Mouse (Mus musculus) cerebellum, postnatal 14 days (tissue): Measurements from ENCODE around the gene Nemf.
"Not testable (repeated sequence)": the region's sequence is repeated elsewhere in the genome, so short reads cannot be mapped to it uniquely, and the experiment has no call there.

Source experiments
- DNase-seq, 2 experiments: peaks; one replicate each; pipeline ENCODE4 v3.0.0; 2021; ENCODE audit warnings: mixed read lengths in 2 of 2

Gene Nemf

GRCm38 (mm10) chr12:69372731-69373331 lies 15.9 kb upstream of the Nemf start:
- peak; percentile 54 to 59 for DNase-seq

- peak; percentile 99 for DNase-seq
Observed at GRCm38 (mm10) chr12:69371854-69372671, 15.1 kb upstream of the Nemf start, which contains the start of the genes Arf6 and Gm9887. Gene Arf6 (plus strand): TSS chr12:69372150. Gene Gm9887 (minus strand): TSS chr12:69372458.

DNA sequence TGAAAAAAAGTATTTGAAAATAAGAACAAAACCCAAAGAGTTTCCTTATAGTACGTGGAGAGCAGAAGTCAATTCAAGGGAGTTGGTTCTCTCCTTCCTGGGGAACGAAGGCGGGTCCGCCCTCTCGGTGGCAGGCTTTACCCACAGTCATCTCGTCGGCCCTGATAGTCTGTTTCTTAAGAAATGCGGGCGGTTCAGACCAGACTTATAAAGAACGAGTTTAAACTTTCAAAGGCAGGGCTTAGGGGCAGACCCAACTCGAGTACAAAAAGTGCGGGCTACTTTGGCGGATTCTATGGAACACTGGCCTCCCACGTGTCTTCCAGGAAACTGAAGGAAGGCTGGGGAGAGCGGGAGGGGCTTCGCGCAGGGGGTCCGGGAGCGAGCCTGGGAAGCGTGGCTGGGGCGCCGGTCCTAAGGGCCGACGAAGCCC lies 14.5 kb upstream of the Nemf start:
- DNase-seq: no peak

- DNase-seq: no peak
Observed at GRCm38 (mm10) chr12:69370936-69371335, 14.0 kb upstream of the Nemf start.

GRCm38 (mm10) chr12:69367557-69367956 lies 10.6 kb upstream of the Nemf start:
- no peak for DNase-seq

GRCm38 (mm10) chr12:69366424-69366823 lies 9.5 kb upstream of the Nemf start:
- peak in 1 of 2 experiments; percentile 42 for DNase-seq

- no peak for DNase-seq
Observed at GRCm38 (mm10) chr12:69365757-69366156, 8.8 kb upstream of the Nemf start.

DNA sequence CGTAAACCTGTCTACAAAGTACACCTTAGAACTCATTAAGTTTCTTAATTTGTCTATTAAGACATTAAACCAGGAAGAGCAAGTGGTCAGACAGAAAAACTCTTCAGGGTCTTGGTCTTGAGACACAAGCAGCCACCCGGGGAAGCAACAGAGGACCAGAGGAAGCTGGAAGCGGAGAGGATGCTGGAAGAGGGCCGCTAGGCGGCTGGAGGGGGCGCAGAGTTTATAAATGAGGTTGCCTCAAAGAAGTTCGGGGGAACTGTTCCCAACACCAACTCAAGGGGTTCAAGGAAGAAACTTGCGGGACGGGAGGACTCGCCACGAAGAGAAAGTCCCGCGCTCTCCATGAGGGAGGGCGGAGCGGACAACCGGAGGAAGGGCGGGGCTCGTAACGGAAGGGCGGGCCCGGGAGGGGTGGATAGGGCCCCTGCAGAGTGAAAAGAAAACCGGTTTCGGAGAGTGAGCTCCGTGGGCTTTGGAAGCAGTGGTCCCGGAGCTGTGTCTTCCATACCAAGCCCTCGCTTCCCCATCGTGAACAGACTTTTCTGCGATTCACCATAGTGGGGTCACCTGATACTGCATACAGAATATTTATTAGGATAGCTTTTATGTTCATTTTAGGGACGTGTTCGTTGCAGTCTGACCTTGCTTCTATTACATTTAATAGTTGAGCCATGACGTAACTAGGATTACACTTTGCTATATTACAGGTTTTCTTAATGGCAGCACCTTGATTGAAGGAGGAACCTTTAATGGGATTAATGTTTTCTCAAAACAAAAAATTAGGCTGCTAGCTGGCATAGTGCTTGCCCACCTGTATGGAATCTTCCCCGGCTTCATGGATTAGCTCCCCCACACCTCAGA lies 7.2 kb upstream of the Nemf start:
- peak; percentile 69 to 83 for DNase-seq

- DNase-seq: not testable (repeated sequence)
Observed at GRCm38 (mm10) chr12:69363110-69363509, 6.1 kb upstream of the Nemf start.

DNA sequence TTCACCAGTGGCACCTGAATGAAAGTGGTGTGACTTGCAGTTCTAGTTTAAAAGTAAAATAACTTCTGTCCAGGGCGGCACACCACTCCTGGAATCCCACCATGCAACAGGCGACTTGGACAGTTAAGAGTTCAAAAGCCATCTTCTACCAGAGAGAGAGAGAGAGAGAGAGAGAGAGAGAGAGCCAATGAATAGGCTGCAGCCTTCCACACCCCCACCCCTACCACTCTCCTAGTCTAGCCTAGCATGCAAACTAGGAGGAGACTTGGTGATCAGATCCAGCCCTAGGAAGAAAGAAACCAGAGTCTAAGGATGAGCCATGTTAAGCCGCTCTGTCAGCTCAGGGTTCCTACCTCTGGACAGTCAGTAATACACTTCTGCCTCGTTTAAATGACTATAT lies 5.4 kb upstream of the Nemf start:
- DNase-seq: no peak

DNA sequence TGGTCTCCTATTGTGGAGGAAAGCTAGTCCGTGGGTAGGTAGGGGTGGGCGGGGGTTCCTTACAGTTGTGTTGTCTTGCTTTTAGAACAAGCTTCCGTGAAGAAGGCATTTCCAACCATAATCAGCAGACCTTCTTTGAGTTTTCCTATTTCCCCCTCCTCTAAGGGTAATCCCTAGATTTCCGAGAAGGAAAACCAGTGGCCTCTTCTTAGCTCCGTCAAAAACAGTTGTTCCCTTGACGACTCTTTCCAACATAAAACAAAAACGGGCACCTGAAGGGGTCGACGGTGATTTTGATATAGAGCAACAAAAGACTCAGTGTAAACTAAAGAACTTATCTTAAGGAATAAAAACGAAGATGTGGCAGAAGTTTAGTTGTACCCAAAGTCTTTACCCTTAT lies 5.0 kb upstream of the Nemf start:
- no peak for DNase-seq

GRCm38 (mm10) chr12:69360997-69361899 lies 4.3 kb upstream of the Nemf start:
- DNase-seq: peak; percentile 99 to 100

DNA sequence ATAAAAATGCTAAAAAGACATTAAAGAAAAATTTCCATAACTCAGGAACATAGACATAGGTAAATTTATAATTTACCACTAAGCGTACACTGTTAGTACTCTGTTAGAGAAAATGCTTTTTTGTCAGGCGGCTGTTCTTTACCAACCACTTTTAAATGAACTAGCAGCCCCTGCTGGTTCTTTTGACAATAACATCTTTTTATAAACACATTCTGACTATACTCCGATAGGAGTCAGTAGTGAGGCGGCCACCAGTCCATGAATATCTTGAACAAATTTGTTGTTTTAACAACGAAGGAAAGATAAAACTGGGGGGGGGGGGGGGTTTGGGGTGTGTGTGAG lies 3.7 kb upstream of the Nemf start:
- peak; percentile 45 to 77 for DNase-seq

- no peak for DNase-seq
Observed at GRCm38 (mm10) chr12:69357300-69357646, 308 bp upstream of the Nemf start.

DNA sequence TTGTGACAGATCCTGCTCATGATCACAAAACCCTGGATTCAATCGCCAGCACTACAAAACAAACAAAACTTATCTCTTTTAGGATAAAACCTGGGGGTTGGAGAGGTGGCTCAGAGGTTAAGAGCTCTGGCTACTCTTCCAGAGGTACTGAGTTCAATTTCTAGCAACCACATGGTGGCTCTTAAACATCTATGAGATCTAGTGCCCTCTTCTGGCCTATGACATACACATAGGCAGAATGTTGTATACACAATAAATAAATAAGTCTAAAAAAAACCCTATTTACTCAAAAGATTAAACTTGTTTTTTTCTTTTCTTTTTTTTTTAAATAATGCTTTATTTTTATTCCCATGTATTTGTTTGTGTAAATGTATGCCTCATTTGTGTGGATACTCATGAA lies 5.3 kb downstream of the Nemf start:
- DNase-seq: no peak

- DNase-seq: no peak
Observed at GRCm38 (mm10) chr12:69349928-69350327, 7.0 kb downstream of the Nemf start.

GRCm38 (mm10) chr12:69333547-69333946 lies 23.4 kb downstream of the Nemf start:
- peak; percentile 26 to 45 for DNase-seq

DNA sequence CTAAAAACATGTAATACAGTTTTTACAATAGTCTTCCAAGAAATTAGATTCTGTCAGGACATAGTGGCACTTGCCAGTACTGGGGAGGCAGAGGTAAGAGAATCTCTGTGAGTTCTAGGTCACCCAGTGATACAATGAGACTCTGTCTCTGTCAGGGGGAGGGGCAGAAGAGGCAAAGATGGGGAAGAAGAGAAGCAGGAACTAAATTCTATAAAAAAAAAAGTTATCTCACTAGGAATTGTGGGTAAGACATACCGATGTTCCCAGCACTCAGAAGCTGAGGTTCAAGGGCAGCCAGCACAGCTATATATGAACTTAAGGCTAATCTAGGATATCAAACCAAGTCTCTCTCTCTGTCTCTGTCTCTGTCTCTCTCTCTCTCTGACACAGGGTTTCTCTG lies 24.8 kb downstream of the Nemf start:
- DNase-seq: no peak

GRCm38 (mm10) chr12:69331187-69331586 lies 25.8 kb downstream of the Nemf start:
- no peak for DNase-seq

GRCm38 (mm10) chr12:69318431-69318830 lies 38.5 kb downstream of the Nemf start:
- DNase-seq: no peak

- no peak for DNase-seq
Observed at GRCm38 (mm10) chr12:69309659-69310058, 47.3 kb downstream of the Nemf start.

DNA sequence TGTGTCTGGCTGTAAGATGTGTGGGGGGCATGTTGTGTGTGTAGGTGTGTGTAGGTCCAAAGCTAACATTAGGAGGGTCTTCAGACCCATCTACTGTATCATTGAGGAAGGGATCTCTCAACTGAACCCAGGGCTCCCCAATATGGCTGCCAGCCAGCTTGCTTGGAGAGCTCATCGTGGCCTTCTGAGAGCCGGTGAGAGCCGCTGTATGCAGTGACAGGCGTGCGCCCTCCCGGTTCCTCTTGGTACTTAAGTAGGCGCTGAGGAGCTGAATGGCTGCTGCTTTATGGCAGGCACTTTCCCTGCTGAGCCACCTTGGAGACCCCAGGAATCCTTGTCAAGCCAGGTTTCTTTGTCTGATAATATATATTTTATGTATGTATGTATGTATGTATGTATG lies 50.6 kb downstream of the Nemf start:
- DNase-seq: no peak
